Mouse (Mus musculus) B cell, adult 2 months (primary cell): ENCODE measurements at regions not wholly inside any gene's neighbourhood (a gene's known extent, or its start where the extent isn't known, plus 50 kb on each side); places are given as distances from the start of the nearest gene placed in this dataset.

Experiments
- DNase-seq, 2 experiments: peaks; one replicate each; pipeline ENCODE4 v3.0.0; 2022

GRCm38 (mm10) chr5:118880546-118880945, 320.1 kb downstream of the Med13l start:
- DNase-seq = no peak

GRCm38 (mm10) chr5:118881886-118882285, 321.4 kb downstream of the Med13l start:
- DNase-seq = no peak

- DNase-seq = no peak
Measured at GRCm38 (mm10) chr5:118888131-118888530, 327.7 kb downstream of the Med13l start.

GRCm38 (mm10) chr5:118891131-118891530, 330.7 kb downstream of the Med13l start:
- no peak for DNase-seq

GRCm38 (mm10) chr5:118908224-118908623, 347.7 kb downstream of the Med13l start:
- no peak for DNase-seq

GRCm38 (mm10) chr5:118909756-118910155, 349.3 kb downstream of the Med13l start:
- DNase-seq = no peak

GRCm38 (mm10) chr5:118914191-118914750, 353.8 kb downstream of the Med13l start:
- no peak for DNase-seq

GRCm38 (mm10) chr5:118923357-118923756, 362.9 kb downstream of the Med13l start:
- DNase-seq = no peak

GRCm38 (mm10) chr5:118929037-118929436, 368.6 kb downstream of the Med13l start:
- DNase-seq = no peak

GRCm38 (mm10) chr5:118929990-118930501, 369.6 kb downstream of the Med13l start:
- DNase-seq = no peak

GRCm38 (mm10) chr5:118939336-118940039, 379.0 kb downstream of the Med13l start:
- DNase-seq = no peak

- DNase-seq = no peak
Measured at GRCm38 (mm10) chr5:118944256-118944655, 383.8 kb downstream of the Med13l start.

- DNase-seq = no peak
Measured at GRCm38 (mm10) chr5:118946090-118946489, 385.6 kb downstream of the Med13l start.

- DNase-seq = no peak
Measured at GRCm38 (mm10) chr5:118946994-118947393, 386.5 kb downstream of the Med13l start.

GRCm38 (mm10) chr5:118948119-118948786, 387.8 kb downstream of the Med13l start:
- no peak for DNase-seq

GRCm38 (mm10) chr5:118951067-118951466, 390.6 kb downstream of the Med13l start:
- DNase-seq = no peak

- DNase-seq = no peak
Measured at GRCm38 (mm10) chr5:118960521-118961001, 400.1 kb downstream of the Med13l start.

- DNase-seq = no peak
Measured at GRCm38 (mm10) chr5:118961091-118961490, 400.6 kb downstream of the Med13l start.

- DNase-seq = no peak
Measured at GRCm38 (mm10) chr5:118962152-118962551, 401.7 kb downstream of the Med13l start.

- DNase-seq = no peak
Measured at GRCm38 (mm10) chr5:118963001-118963400, 402.5 kb downstream of the Med13l start.

- no peak for DNase-seq
Measured at GRCm38 (mm10) chr5:118966901-118967300, 406.4 kb downstream of the Med13l start.

GRCm38 (mm10) chr5:118967718-118968117, 407.2 kb downstream of the Med13l start:
- no peak for DNase-seq

- no peak for DNase-seq
Measured at GRCm38 (mm10) chr5:118975147-118975546, 414.7 kb downstream of the Med13l start.
